Mouse (Mus musculus) thymus, adult 2 months (tissue): ENCODE results near the gene Rae1.

Experiments used
- CTCF ChIP-seq: fragments of 200-500 bp; IDR thresholded peaks from 2 replicates; pipeline ENCODE4 v1.5.1; 2012; ENCODE audit warnings: mild to moderate bottlenecking, control low read depth, low read length, moderate library complexity, borderline replicate concordance; ENCODE audit not compliant: control insufficient read depth, poor library complexity, insufficient read depth; ENCODE audit errors: extremely low read depth
- POLR2A ChIP-seq: fragments of 200-500 bp; IDR thresholded peaks from 2 replicates; pipeline ENCODE4 v1.6.1; 2012; ENCODE audit warnings: mild to moderate bottlenecking, low read length, control low read depth, moderate library complexity; ENCODE audit not compliant: control insufficient read depth, poor library complexity, insufficient read depth; ENCODE audit errors: extremely low read depth

GRCm38 (mm10) chr2:173041893-173042292, 42.0 kb downstream of the Rae1 start:
- TF ChIP-seq POLR2A (no peak), CTCF (no peak)
